Mouse (Mus musculus) frontal cortex, postnatal 10 days (tissue): ENCODE measurements around the gene Hist1h3f.
"Not testable (repeated sequence)": the region's sequence is repeated elsewhere in the genome, so short reads cannot be mapped to it uniquely, and the experiment has no call there.

Experiments used
- DNase-seq, 2 experiments: peaks; one replicate each; pipeline ENCODE4 v3.0.0; 2022; ENCODE audit warnings: low spot score in 2 of 2, mixed read lengths in 1 of 2

Hist1h3f gene

GRCm38 (mm10) chr13:23536076-23536822 is 7.6 kb upstream of the Hist1h3f start:
- no peak for DNase-seq

- DNase-seq: no peak
Observed at GRCm38 (mm10) chr13:23537006-23537710, 6.7 kb upstream of the Hist1h3f start.

GRCm38 (mm10) chr13:23538249-23538648 is 5.6 kb upstream of the Hist1h3f start:
- no peak for DNase-seq

GRCm38 (mm10) chr13:23539821-23540220 is 4.0 kb upstream of the Hist1h3f start:
- not testable (repeated sequence) for DNase-seq

- no peak for DNase-seq
Observed at GRCm38 (mm10) chr13:23541497-23541896, 2.4 kb upstream of the Hist1h3f start.

GRCm38 (mm10) chr13:23542225-23542980 is 1.4 kb upstream of the Hist1h3f start:
- DNase-seq: not testable (repeated sequence)

GRCm38 (mm10) chr13:23542999-23543607 is 749 bp upstream of the Hist1h3f start, which contains the start of gene Hist1h2bh:
TSS of gene Hist1h2bh (minus strand) at chr13:23543392.
- peak; percentile 50 to 63 for DNase-seq

GRCm38 (mm10) chr13:23544787-23545120 is 902 bp downstream of the Hist1h3f start:
- not testable (repeated sequence) for DNase-seq

- DNase-seq: no peak
Observed at GRCm38 (mm10) chr13:23546694-23547093, 2.8 kb downstream of the Hist1h3f start.

GRCm38 (mm10) chr13:23550761-23551145 is 6.9 kb downstream of the Hist1h3f start:
- DNase-seq: no peak

- DNase-seq: peak; percentile 85 to 88
Observed at GRCm38 (mm10) chr13:23551146-23551834, 7.4 kb downstream of the Hist1h3f start, which contains the start of gene Hist1h4f. TSS of gene Hist1h4f (minus strand) at chr13:23551648.

- DNase-seq: no peak
Observed at GRCm38 (mm10) chr13:23551931-23552914, 8.4 kb downstream of the Hist1h3f start.

- no peak for DNase-seq
Observed at GRCm38 (mm10) chr13:23552962-23553361, 9.1 kb downstream of the Hist1h3f start, which contains the start of gene Hist1h1d. TSS of gene Hist1h1d (plus strand) at chr13:23553262.

- DNase-seq: no peak
Observed at GRCm38 (mm10) chr13:23554393-23554792, 10.5 kb downstream of the Hist1h3f start.

- DNase-seq: peak; percentile 62 to 77
Observed at GRCm38 (mm10) chr13:23554925-23555838, 11.3 kb downstream of the Hist1h3f start.

- DNase-seq: peak; percentile 54 to 58
Observed at GRCm38 (mm10) chr13:23555839-23556416, 12.1 kb downstream of the Hist1h3f start.

- no peak for DNase-seq
Observed at GRCm38 (mm10) chr13:23556906-23557305, 13.1 kb downstream of the Hist1h3f start.

- not testable (repeated sequence) for DNase-seq
Observed at GRCm38 (mm10) chr13:23560699-23561098, 16.8 kb downstream of the Hist1h3f start.
